Mouse (Mus musculus): ENCODE data around the gene Get4. TPM values are rescaled to one million over a fixed set of nuclear protein-coding genes. Genes with fewer than 3 reads are reported as not detected.
A peak's percentile ranks its signal among the peaks of the same experiment; 100 is the strongest.

The Get4 gene
- polyA plus RNA-seq, 1 experiment from 2014 or later: 143 TPM

GRCm38 (mm10) chr5:139286142-139286941, 34.2 kb downstream of the Get4 start:
- Histone ChIP-seq H3K4me2 (ENCODE audit: low read depth, low read length) (peak overlapping the region; percentile 2; the same call in 1 of the 2 replicates), H3K4me3 (ENCODE audit: low read length) (no peak overlapping the region), H3K27me3 (replicated peaks; ENCODE audit: control insufficient read depth, insufficient read depth, low read length) (no peaks in the 10 kb centered on the region), H3K9me3 (ENCODE audit: control insufficient read depth, low read length) (no peaks in the 10 kb centered on the region), H3K27ac (ENCODE audit: low read length) (peak overlapping the region; percentile 75), H3K36me3 (ENCODE audit: control insufficient read depth, insufficient read depth, low read length) (peaks cover 4% of the 10 kb centered on the region; the same call in 1 of the 2 replicates), H3K9ac (ENCODE audit: low read depth, low read length) (peak overlapping the region; percentile 35; the same call in 1 of the 2 replicates), H3K4me1 (ENCODE audit: control insufficient read depth, insufficient read depth, low read length) (peaks cover 39% of the 10 kb centered on the region)
- 44% methylated on average over 14 of the region's 14 CpGs for WGBS
- peak; percentile 24 for ATAC-seq

GRCm38 (mm10) chr5:139287099-139287498, 35.0 kb downstream of the Get4 start:
- H3K4me1 ChIP-seq (ENCODE audit: control insufficient read depth, insufficient read depth, low read length): peaks cover 34% of the 10 kb centered on the region
- ATAC-seq: peak; percentile 37
- no peaks in the 10 kb centered on the region for H3K9me3 ChIP-seq (ENCODE audit: control insufficient read depth, low read length)
- no peak overlapping the region for H3K4me3 ChIP-seq (ENCODE audit: low read length)
- 76% methylated on average over 5 of the region's 5 CpGs for WGBS
- H3K27ac ChIP-seq (ENCODE audit: low read length): peak overlapping the region; percentile 75
- 0 out of 2 replicates have a peak overlapping the region, but pooled peaks have one; percentile 9 for H3K9ac ChIP-seq (ENCODE audit: low read depth, low read length)
- H3K4me2 ChIP-seq (ENCODE audit: low read depth, low read length): no peak overlapping the region
- H3K36me3 ChIP-seq (ENCODE audit: control insufficient read depth, insufficient read depth, low read length): peaks cover 4% of the 10 kb centered on the region; the same call in 1 of the 2 replicates
- no peaks in the 10 kb centered on the region for H3K27me3 ChIP-seq (replicated peaks; ENCODE audit: control insufficient read depth, insufficient read depth, low read length)

GRCm38 (mm10) chr5:139287787-139288186, 35.7 kb downstream of the Get4 start:
- Histone ChIP-seq H3K27me3 (replicated peaks; ENCODE audit: control insufficient read depth, insufficient read depth, low read length) (no peaks in the 10 kb centered on the region), H3K4me1 (ENCODE audit: control insufficient read depth, insufficient read depth, low read length) (peaks cover 29% of the 10 kb centered on the region), H3K9me3 (ENCODE audit: control insufficient read depth, low read length) (no peaks in the 10 kb centered on the region), H3K4me2 (ENCODE audit: low read depth, low read length) (no peak overlapping the region), H3K36me3 (ENCODE audit: control insufficient read depth, insufficient read depth, low read length) (peaks cover 4% of the 10 kb centered on the region; the same call in 1 of the 2 replicates), H3K9ac (ENCODE audit: low read depth, low read length) (no peak overlapping the region), H3K27ac (ENCODE audit: low read length) (no peak overlapping the region), H3K4me3 (ENCODE audit: low read length) (no peak overlapping the region)
- no peak for ATAC-seq
- WGBS: 86% methylated on average over 4 of the region's 4 CpGs

- Histone ChIP-seq H3K27me3 (replicated peaks; ENCODE audit: control insufficient read depth, insufficient read depth, low read length) (no peaks in the 10 kb centered on the region), H3K4me1 (ENCODE audit: control insufficient read depth, insufficient read depth, low read length) (peaks cover 29% of the 10 kb centered on the region), H3K9me3 (ENCODE audit: control insufficient read depth, low read length) (no peaks in the 10 kb centered on the region), H3K36me3 (ENCODE audit: control insufficient read depth, insufficient read depth, low read length) (peaks cover 4% of the 10 kb centered on the region; the same call in 1 of the 2 replicates), H3K9ac (ENCODE audit: low read depth, low read length) (no peak overlapping the region), H3K27ac (ENCODE audit: low read length) (no peak overlapping the region), H3K4me2 (ENCODE audit: low read depth, low read length) (no peak overlapping the region), H3K4me3 (ENCODE audit: low read length) (no peak overlapping the region)
- no peak for ATAC-seq
- WGBS: 79% methylated on average over 4 of the region's 4 CpGs
Measured at GRCm38 (mm10) chr5:139288591-139288990, 36.5 kb downstream of the Get4 start.

DNA sequence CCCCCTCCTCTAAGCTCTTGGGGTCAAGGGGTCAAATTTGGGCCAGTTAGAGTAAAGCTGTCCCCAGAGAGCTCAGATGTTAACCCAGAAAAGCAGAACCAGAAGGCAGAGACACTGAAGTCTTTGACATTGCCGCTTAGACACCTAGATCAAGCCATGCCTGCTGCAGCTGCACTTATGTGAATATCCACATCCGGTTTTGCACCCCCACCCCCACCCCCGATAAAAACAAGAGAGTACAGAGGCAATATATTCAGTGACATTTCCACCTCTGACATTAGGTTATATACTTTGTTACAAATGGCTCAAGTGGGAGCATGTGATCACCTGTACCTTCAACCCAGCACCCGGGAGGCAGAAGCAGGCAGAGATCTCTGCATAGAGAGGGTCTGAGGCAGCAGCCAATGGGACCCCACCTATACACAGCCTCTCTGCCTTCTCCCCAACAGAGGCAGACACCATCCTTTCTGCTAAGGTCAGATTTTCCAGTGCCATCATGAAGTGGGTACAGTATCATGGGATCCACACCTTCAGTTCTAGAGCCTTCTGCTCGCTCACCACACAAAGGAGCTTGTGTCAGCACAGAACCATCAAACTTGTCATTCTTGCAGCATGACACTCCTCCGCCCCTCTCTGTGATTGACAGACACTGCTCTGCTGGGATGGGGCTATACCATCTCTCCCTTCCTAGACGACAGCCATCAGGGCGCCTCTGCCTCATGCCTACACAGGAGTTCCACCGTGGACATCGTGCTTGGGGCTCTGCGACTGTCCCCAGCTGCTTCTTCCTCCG, 38.5 kb downstream of the Get4 start:
- WGBS: 83% methylated on average over 12 of the region's 12 CpGs
- Histone ChIP-seq H3K9me3 (ENCODE audit: control insufficient read depth, low read length) (no peaks in the 10 kb centered on the region), H3K9ac (ENCODE audit: low read depth, low read length) (no peak overlapping the region), H3K27me3 (replicated peaks; ENCODE audit: control insufficient read depth, insufficient read depth, low read length) (no peaks in the 10 kb centered on the region), H3K4me1 (ENCODE audit: control insufficient read depth, insufficient read depth, low read length) (peaks cover 20% of the 10 kb centered on the region), H3K4me2 (ENCODE audit: low read depth, low read length) (no peak overlapping the region), H3K27ac (ENCODE audit: low read length) (no peak overlapping the region), H3K4me3 (ENCODE audit: low read length) (no peak overlapping the region), H3K36me3 (ENCODE audit: control insufficient read depth, insufficient read depth, low read length) (peaks cover 6% of the 10 kb centered on the region; the same call in 1 of the 2 replicates)
- no peak for ATAC-seq

- H3K4me3 ChIP-seq (ENCODE audit: low read length): no peak overlapping the region
- no peak for ATAC-seq
- 66% methylated on average over 6 of the region's 6 CpGs for WGBS
Measured at GRCm38 (mm10) chr5:139291811-139292560, 39.9 kb downstream of the Get4 start.

DNA sequence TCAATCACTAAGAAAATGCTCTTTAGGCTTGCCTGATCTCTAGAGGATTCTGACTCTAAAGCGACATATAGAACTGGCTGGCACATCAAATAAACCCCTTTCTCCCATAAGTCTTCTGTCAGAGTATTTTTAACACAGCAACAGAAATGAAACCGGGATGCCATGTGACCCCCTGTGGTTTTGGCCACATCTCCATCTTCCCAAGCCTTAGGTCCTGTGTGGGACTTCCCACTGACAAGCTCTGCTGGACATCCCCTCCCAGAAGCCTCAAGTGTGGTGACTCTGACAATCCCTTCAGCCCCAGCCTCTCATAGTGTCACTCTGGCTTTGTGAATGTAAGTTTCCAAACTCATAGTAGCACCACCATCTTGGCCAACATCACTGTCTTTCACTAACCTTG, 42.0 kb downstream of the Get4 start:
- H3K4me1 ChIP-seq (ENCODE audit: control insufficient read depth, insufficient read depth, low read length): peaks cover 9% of the 10 kb centered on the region
- no peak overlapping the region for H3K27ac ChIP-seq (ENCODE audit: low read length)
- no peak overlapping the region for H3K4me2 ChIP-seq (ENCODE audit: low read depth, low read length)
- H3K9ac ChIP-seq (ENCODE audit: low read depth, low read length): no peak overlapping the region
- H3K9me3 ChIP-seq (ENCODE audit: control insufficient read depth, low read length): no peaks in the 10 kb centered on the region
- no peaks in the 10 kb centered on the region for H3K27me3 ChIP-seq (replicated peaks; ENCODE audit: control insufficient read depth, insufficient read depth, low read length)
- H3K4me3 ChIP-seq (ENCODE audit: low read length): no peak overlapping the region
- ATAC-seq: no peak
- WGBS: 88% methylated on average over 2 of the region's 2 CpGs
- peaks cover 6% of the 10 kb centered on the region; the same call in 1 of the 2 replicates for H3K36me3 ChIP-seq (ENCODE audit: control insufficient read depth, insufficient read depth, low read length)

More at GRCm38 (mm10) chr5:139291811-139292560, 39.9 kb downstream of the Get4 start:
- no peak overlapping the region for H3K9ac ChIP-seq (ENCODE audit: low read depth, low read length)
- H3K4me2 ChIP-seq (ENCODE audit: low read depth, low read length): no peak overlapping the region
- peaks cover 7% of the 10 kb centered on the region for H3K4me1 ChIP-seq (ENCODE audit: control insufficient read depth, insufficient read depth, low read length)
- no peaks in the 10 kb centered on the region for H3K9me3 ChIP-seq (ENCODE audit: control insufficient read depth, low read length)
- no peak overlapping the region for H3K27ac ChIP-seq (ENCODE audit: low read length)
- peaks cover 6% of the 10 kb centered on the region; the same call in 1 of the 2 replicates for H3K36me3 ChIP-seq (ENCODE audit: control insufficient read depth, insufficient read depth, low read length)
- H3K27me3 ChIP-seq (replicated peaks; ENCODE audit: control insufficient read depth, insufficient read depth, low read length): no peaks in the 10 kb centered on the region

DNA sequence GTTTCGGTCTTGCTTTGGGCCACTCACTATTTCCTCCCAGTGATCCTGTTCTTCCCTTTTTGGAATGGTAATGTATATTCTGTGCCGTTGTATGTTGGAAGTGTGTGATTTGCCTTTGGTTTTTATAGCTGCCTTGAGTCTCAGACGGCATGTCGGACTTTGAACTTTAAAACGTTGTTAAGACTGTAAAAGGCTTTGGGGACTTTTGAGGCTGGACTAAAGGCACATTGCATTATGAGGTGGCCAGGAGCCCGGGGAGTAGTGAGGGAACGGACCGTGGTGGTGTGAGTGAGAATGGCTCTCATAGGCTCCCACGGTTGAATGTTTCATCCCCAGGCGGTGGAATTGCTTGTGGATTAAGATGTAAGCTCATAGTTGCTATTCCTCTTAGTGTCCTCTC, 45.0 kb downstream of the Get4 start:
- Histone ChIP-seq H3K36me3 (ENCODE audit: control insufficient read depth, insufficient read depth, low read length) (peaks cover 6% of the 10 kb centered on the region; the same call in 1 of the 2 replicates), H3K27ac (ENCODE audit: low read length) (peak overlapping the region; percentile 72), H3K4me1 (ENCODE audit: control insufficient read depth, insufficient read depth, low read length) (peaks cover 24% of the 10 kb centered on the region), H3K9me3 (ENCODE audit: control insufficient read depth, low read length) (no peaks in the 10 kb centered on the region), H3K4me3 (ENCODE audit: low read length) (no peak overlapping the region), H3K4me2 (ENCODE audit: low read depth, low read length) (no peak overlapping the region), H3K9ac (ENCODE audit: low read depth, low read length) (no peak overlapping the region), H3K27me3 (replicated peaks; ENCODE audit: control insufficient read depth, insufficient read depth, low read length) (no peaks in the 10 kb centered on the region)
- peak; percentile 71 for ATAC-seq
- WGBS: 73% methylated on average over 10 of the region's 10 CpGs
